Mouse (Mus musculus): ENCODE data around the gene Apol9b. TPM values are rescaled to one million over a fixed set of nuclear protein-coding genes. Genes with fewer than 3 reads are reported as not detected.

Apol9b gene
- polyA plus RNA-seq, 1 experiment from 2014 or later = 0.19 TPM

Other genes with a start within 250 kb of the Apol9b start
- not detected in 2 replicates for gene Apol11a, start 220.8 kb upstream of the Apol9b start, polyA plus RNA-seq (2014; fragmentation: Nextera tagmentation; extraction: Ambion mirVana)
- not detected in 2 replicates for gene Apol7c, start 195.7 kb upstream of the Apol9b start, polyA plus RNA-seq (2014; fragmentation: Nextera tagmentation; extraction: Ambion mirVana)
- gene 1700025B11Rik, start 167.1 kb upstream of the Apol9b start, polyA plus RNA-seq (2014; fragmentation: Nextera tagmentation; extraction: Ambion mirVana) = not detected in 2 replicates
- gene Apol10b, start 132.9 kb upstream of the Apol9b start, polyA plus RNA-seq (2014; fragmentation: Nextera tagmentation; extraction: Ambion mirVana) = 0.09 TPM in 1 of 2 replicates, not detected in the other
- not detected in 2 replicates for gene Gm36245, start 129.8 kb upstream of the Apol9b start, polyA plus RNA-seq (2014; fragmentation: Nextera tagmentation; extraction: Ambion mirVana)
- not detected in 2 replicates for gene Apol11b, start 85.8 kb upstream of the Apol9b start, polyA plus RNA-seq (2014; fragmentation: Nextera tagmentation; extraction: Ambion mirVana)
- not detected in 2 replicates for gene Apol7e, start 30.2 kb upstream of the Apol9b start, polyA plus RNA-seq (2014; fragmentation: Nextera tagmentation; extraction: Ambion mirVana)
- gene Apol8, start 28.0 kb downstream of the Apol9b start, polyA plus RNA-seq (2014; fragmentation: Nextera tagmentation; extraction: Ambion mirVana) = not detected in 2 replicates
- 14.4 and 14.6 TPM in 2 replicates for gene Myh9, start 113.1 kb downstream of the Apol9b start, polyA plus RNA-seq (2014; fragmentation: Nextera tagmentation; extraction: Ambion mirVana)
- 207 and 216 TPM in 2 replicates for gene Txn2, start 200.0 kb downstream of the Apol9b start, polyA plus RNA-seq (2014; fragmentation: Nextera tagmentation; extraction: Ambion mirVana)
- gene Foxred2, start 227.7 kb downstream of the Apol9b start, polyA plus RNA-seq (2014; fragmentation: Nextera tagmentation; extraction: Ambion mirVana) = 10.7 and 10.8 TPM in 2 replicates
- 167 and 177 TPM in 2 replicates for gene Eif3d, start 241.8 kb downstream of the Apol9b start, polyA plus RNA-seq (2014; fragmentation: Nextera tagmentation; extraction: Ambion mirVana)